Mouse (Mus musculus): ENCODE data around the gene Pparg. TPM values are rescaled to one million over a fixed set of nuclear protein-coding genes. Genes with fewer than 3 reads are reported as not detected.

The Pparg gene
- polyA plus RNA-seq, 1 experiment: 11.9 TPM

DNA sequence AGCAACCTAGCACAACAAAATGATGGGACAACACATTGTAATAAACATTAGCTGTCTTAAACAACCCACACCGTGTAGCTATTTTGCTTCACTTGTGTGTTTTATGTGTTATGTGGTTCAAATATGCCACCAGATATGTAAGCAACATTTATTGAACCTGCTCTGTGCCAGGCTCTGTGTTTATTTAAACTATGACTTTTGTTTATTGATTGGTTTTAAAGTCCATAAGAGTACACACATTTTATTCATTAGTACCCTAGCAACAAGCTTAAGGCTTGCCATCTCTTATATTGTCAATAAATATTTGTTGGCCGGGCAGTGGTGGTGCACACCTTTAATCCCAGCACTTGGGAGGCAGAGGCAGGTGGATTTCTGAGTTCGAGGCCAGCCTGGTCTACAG is 58.2 kb downstream of the Pparg start:
- Histone ChIP-seq H3K4me1 (ENCODE audit: control insufficient read depth, insufficient read depth, low read length) (peaks cover 2% of the 10 kb centered on the region), H3K4me3 (replicated peaks; ENCODE audit: control insufficient read depth, low read depth, low read length) (no peak overlapping the region), H3K27ac (ENCODE audit: control insufficient read depth, insufficient read depth, low read depth, low read length, poor library complexity) (no peak overlapping the region)
- WGBS: 79% methylated on average over 3 of the region's 3 CpGs
- TF ChIP-seq CTCF (IDR thresholded peaks at IDR 0.05; ENCODE audit: control insufficient read depth, insufficient read depth, low read length) (no peak), POLR2A (IDR thresholded peaks at IDR 0.05; ENCODE audit: borderline replicate concordance, control insufficient read depth, low read depth, low read length) (no peak)

DNA sequence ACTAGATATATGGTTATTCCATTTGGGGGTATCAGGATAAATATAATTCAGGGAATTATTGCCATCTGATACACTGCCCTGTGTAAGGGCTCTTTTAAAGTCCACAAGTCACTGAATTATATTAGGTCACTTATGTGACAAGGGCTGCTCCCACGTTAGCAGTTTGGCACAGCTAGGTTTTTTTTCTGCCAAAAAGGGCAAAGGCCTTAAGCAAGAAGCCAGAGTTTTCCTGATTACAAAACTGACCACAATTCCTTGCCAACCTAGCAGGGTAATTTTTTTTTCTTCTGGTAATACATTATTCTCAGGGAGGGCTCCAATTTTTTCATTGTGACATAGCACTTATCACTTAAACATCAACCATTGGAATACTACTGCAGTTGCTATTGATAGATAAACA is 60.2 kb downstream of the Pparg start:
- H3K4me1 ChIP-seq (ENCODE audit: control insufficient read depth, insufficient read depth, low read length): peaks cover 2% of the 10 kb centered on the region
- no peak overlapping the region for H3K27ac ChIP-seq (ENCODE audit: control insufficient read depth, insufficient read depth, low read depth, low read length, poor library complexity)
- no peak for TF ChIP-seq CTCF (IDR thresholded peaks at IDR 0.05; ENCODE audit: control insufficient read depth, insufficient read depth, low read length)
- no peak for TF ChIP-seq POLR2A (IDR thresholded peaks at IDR 0.05; ENCODE audit: borderline replicate concordance, control insufficient read depth, low read depth, low read length)
- WGBS: 18% methylated on average over 1 of the region's 1 CpGs
- no peak overlapping the region for H3K4me3 ChIP-seq (replicated peaks; ENCODE audit: control insufficient read depth, low read depth, low read length)

DNA sequence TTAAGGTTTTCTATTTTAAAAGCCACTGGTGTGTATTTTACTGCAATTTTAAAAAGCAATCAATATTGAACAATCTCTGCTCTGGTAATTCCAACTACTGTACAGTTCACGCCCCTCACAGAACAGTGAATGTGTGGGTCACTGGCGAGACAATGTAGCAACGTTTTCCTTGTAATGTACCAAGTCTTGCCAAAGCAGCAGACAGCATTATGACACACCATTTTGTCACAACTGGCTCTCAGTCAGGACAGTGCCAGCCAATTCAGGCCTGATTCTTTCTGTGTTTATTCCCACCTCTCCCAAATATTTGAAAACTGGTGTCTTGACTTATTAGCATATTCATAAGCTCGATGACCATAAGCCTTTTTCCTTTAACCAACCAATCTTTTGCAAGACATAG is 60.9 kb downstream of the Pparg start:
- TF ChIP-seq POLR2A (IDR thresholded peaks at IDR 0.05; ENCODE audit: borderline replicate concordance, control insufficient read depth, low read depth, low read length) (no peak), CTCF (IDR thresholded peaks at IDR 0.05; ENCODE audit: control insufficient read depth, insufficient read depth, low read length) (no peak)
- peaks cover 2% of the 10 kb centered on the region for H3K4me1 ChIP-seq (ENCODE audit: control insufficient read depth, insufficient read depth, low read length)
- WGBS: 54% methylated on average over 4 of the region's 4 CpGs
- H3K27ac ChIP-seq (ENCODE audit: control insufficient read depth, insufficient read depth, low read depth, low read length, poor library complexity): no peak overlapping the region
- no peak overlapping the region for H3K4me3 ChIP-seq (replicated peaks; ENCODE audit: control insufficient read depth, low read depth, low read length)

DNA sequence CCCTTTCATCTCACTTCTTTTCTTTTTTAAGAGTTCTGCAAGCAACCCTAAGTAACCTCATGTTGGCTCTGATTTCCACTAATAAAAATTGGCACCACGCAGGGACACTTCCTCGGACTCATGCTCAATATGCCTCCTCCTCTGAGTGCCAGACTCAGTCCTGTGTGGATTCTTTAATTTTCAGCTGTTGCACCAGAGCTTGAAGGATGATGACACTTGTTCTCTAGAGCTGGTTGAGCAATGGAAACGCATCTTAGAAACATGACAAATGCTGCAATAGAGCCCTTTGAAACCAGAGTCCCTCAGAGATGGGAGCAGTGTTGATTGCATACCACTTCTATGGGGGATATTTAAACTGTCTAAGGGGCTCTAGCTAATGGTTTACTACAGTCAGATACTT is 63.7 kb downstream of the Pparg start:
- Histone ChIP-seq H3K27ac (ENCODE audit: control insufficient read depth, insufficient read depth, low read depth, low read length, poor library complexity) (no peak overlapping the region), H3K4me1 (ENCODE audit: control insufficient read depth, insufficient read depth, low read length) (peaks cover 2% of the 10 kb centered on the region), H3K4me3 (replicated peaks; ENCODE audit: control insufficient read depth, low read depth, low read length) (no peak overlapping the region)
- TF ChIP-seq POLR2A (IDR thresholded peaks at IDR 0.05; ENCODE audit: borderline replicate concordance, control insufficient read depth, low read depth, low read length) (no peak), CTCF (IDR thresholded peaks at IDR 0.05; ENCODE audit: control insufficient read depth, insufficient read depth, low read length) (no peak)
- 40% methylated on average over 3 of the region's 3 CpGs for WGBS

DNA sequence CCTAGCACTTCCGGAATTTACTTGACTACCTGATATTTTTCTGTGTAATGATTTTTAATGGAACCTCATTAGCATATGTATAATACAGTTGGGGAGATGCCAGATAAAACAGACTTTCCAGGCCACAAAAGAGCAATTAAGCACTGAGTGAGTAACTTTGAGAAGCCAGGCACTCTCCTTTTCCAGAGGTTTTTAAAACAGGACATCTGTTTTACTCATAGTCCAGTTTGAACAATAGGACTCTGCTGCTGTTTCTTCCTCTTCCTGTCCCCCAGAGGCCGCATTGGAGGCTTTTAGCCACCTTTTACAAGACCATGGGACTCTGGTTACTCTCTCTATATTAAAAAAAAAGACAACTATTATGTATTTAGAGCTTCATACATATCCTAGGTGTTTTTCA is 72.0 kb downstream of the Pparg start:
- TF ChIP-seq POLR2A (IDR thresholded peaks at IDR 0.05; ENCODE audit: borderline replicate concordance, control insufficient read depth, low read depth, low read length): no peak
- TF ChIP-seq CTCF (IDR thresholded peaks at IDR 0.05; ENCODE audit: control insufficient read depth, insufficient read depth, low read length): no peak
- H3K4me1 ChIP-seq (ENCODE audit: control insufficient read depth, insufficient read depth, low read length): no peaks in the 10 kb centered on the region
- no peak overlapping the region for H3K27ac ChIP-seq (ENCODE audit: control insufficient read depth, insufficient read depth, low read depth, low read length, poor library complexity)
- no peak overlapping the region for H3K4me3 ChIP-seq (replicated peaks; ENCODE audit: control insufficient read depth, low read depth, low read length)
- WGBS: 40% methylated on average over 2 of the region's 2 CpGs

DNA sequence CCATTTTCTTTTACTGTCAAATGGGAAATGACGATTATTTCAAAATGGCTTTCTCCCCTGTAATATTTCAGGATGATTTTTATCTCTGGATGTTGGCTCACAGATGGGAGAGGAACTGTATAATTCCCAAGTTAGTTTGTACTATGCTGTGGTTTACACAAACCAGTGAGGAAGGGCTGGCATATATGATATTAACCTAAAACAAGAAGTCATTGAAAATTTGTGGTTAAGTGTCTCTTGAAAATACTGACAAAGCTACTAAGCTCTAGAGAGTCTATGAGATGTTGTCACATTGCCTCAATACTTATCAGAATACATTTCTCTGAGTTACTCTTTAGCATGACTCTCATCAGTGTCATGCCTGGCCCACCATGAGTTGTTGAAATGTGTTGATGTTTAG is 73.3 kb downstream of the Pparg start:
- TF ChIP-seq CTCF (IDR thresholded peaks at IDR 0.05; ENCODE audit: control insufficient read depth, insufficient read depth, low read length) (no peak), POLR2A (IDR thresholded peaks at IDR 0.05; ENCODE audit: borderline replicate concordance, control insufficient read depth, low read depth, low read length) (no peak)
- H3K27ac ChIP-seq (ENCODE audit: control insufficient read depth, insufficient read depth, low read depth, low read length, poor library complexity): no peak overlapping the region
- 6% methylated on average over 1 of the region's 1 CpGs for WGBS
- H3K4me3 ChIP-seq (replicated peaks; ENCODE audit: control insufficient read depth, low read depth, low read length): no peak overlapping the region
- H3K4me1 ChIP-seq (ENCODE audit: control insufficient read depth, insufficient read depth, low read length): no peaks in the 10 kb centered on the region

DNA sequence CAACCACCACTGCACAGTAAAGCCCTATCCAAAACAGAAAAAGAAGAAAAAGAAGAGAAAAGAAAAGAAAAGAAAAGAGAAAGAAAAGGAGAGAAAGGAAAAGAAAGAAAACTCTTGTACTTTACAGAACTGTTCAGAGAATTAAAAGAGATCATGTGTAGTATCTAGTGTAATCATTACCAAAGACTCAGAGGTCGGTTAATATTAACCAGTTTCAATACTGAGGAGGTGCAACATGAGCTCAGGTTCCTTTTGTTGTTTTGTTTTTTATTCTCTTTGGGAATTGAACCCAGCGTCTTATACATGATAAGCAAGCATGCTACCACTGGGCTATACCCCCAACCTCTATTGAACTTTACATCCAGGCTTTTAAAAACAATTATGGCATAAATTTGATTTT is 74.1 kb downstream of the Pparg start:
- Histone ChIP-seq H3K4me1 (ENCODE audit: control insufficient read depth, insufficient read depth, low read length) (no peaks in the 10 kb centered on the region), H3K4me3 (replicated peaks; ENCODE audit: control insufficient read depth, low read depth, low read length) (no peak overlapping the region), H3K27ac (ENCODE audit: control insufficient read depth, insufficient read depth, low read depth, low read length, poor library complexity) (no peak overlapping the region)
- TF ChIP-seq POLR2A (IDR thresholded peaks at IDR 0.05; ENCODE audit: borderline replicate concordance, control insufficient read depth, low read depth, low read length): no peak
- no peak for TF ChIP-seq CTCF (IDR thresholded peaks at IDR 0.05; ENCODE audit: control insufficient read depth, insufficient read depth, low read length)
- 73% methylated on average over 2 of the region's 2 CpGs for WGBS

DNA sequence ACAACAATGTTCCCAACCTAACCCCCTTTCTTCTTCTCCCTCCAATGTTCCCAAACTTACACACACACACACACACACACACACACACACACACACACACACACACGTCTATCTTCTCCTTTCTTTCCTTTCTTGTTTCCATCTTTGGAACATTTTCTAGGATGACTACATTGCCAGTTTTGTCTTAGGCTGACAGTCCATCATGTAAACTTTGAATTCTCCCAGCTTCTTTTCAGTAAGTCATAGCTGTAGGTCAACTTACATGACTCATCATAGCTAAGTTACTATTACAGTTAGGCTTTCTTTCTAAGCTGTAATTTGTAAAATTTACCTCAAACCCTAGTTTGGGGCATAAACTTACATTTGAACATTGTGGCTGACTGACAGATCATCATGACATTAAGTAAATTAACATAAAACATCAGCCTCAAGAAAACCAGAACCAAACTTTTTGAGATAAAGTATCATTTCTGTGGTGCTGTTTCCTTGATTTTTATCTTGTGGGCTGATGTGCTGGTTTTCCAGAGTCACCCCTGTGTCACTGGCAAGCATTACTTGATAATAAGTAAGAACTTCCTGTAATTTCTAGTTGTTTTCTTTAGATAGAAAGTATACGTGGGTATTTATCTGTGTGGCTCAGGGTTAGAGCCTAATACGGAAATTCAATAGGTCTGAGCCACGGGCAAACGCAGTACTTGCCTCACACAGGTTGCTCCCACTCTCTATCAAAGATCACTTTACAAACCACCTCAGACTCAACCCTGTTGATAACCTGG is 79.7 kb downstream of the Pparg start:
- 30% methylated on average over 5 of the region's 5 CpGs for WGBS
- TF ChIP-seq POLR2A (IDR thresholded peaks at IDR 0.05; ENCODE audit: borderline replicate concordance, control insufficient read depth, low read depth, low read length) (no peak), CTCF (IDR thresholded peaks at IDR 0.05; ENCODE audit: control insufficient read depth, insufficient read depth, low read length) (no peak)
- Histone ChIP-seq H3K27ac (ENCODE audit: control insufficient read depth, insufficient read depth, low read depth, low read length, poor library complexity) (no peak overlapping the region), H3K4me3 (replicated peaks; ENCODE audit: control insufficient read depth, low read depth, low read length) (no peak overlapping the region), H3K4me1 (ENCODE audit: control insufficient read depth, insufficient read depth, low read length) (no peaks in the 10 kb centered on the region)

DNA sequence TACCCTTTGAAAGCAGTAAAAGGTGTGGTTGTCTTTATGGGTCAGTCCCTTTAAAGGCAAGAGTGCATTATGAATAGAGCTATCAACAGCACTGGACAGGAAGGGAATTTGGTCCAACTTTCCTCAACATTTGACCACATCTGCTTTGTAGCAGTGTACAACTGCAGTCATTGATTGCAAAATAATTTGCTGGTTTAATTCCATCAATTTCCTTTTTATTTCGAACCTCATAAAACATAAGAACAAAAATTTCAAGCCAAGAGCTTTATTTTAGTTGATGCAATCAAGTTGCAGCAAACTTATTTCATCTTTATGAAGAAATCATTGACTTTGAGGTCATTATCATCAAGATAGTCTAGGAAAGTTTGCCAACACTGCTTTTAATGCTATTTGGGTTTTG is 91.8 kb downstream of the Pparg start:
- no peak overlapping the region for H3K27ac ChIP-seq (ENCODE audit: control insufficient read depth, insufficient read depth, low read depth, low read length, poor library complexity)
- 53% methylated on average over 1 of the region's 1 CpGs for WGBS
- TF ChIP-seq CTCF (IDR thresholded peaks at IDR 0.05; ENCODE audit: control insufficient read depth, insufficient read depth, low read length) (no peak), POLR2A (IDR thresholded peaks at IDR 0.05; ENCODE audit: borderline replicate concordance, control insufficient read depth, low read depth, low read length) (no peak)
- H3K4me3 ChIP-seq (replicated peaks; ENCODE audit: control insufficient read depth, low read depth, low read length): no peak overlapping the region
- H3K4me1 ChIP-seq (ENCODE audit: control insufficient read depth, insufficient read depth, low read length): no peaks in the 10 kb centered on the region

Data from bone marrow, adult 2 months (tissue).